Mouse (Mus musculus): ENCODE results near the gene Ppm1d. TPM values are rescaled to one million over a fixed set of nuclear protein-coding genes. Genes with fewer than 3 reads are reported as not detected.

The Ppm1d gene
- total RNA-seq, 2 experiments from 2014 or later = 14.0 to 27.5 TPM

Other genes starting within 250 kb of the Ppm1d start
- 24.9 and 27.3 TPM in 2 replicates for gene Usp32, start 171.1 kb upstream of the Ppm1d start, total RNA-seq (2015)
- gene Usp32, start 171.1 kb upstream of the Ppm1d start, total RNA-seq (2017) = 22.0 and 45.3 TPM in 2 replicates
- not detected in 2 replicates for gene 1700125H20Rik, start 140.8 kb upstream of the Ppm1d start, total RNA-seq (2015)
- gene 1700125H20Rik, start 140.8 kb upstream of the Ppm1d start, total RNA-seq (2017) = not detected in 2 replicates
- 31.3 and 32.5 TPM in 2 replicates for gene Appbp2, start 76.1 kb upstream of the Ppm1d start, total RNA-seq (2015)
- gene Appbp2, start 76.1 kb upstream of the Ppm1d start, total RNA-seq (2017) = 20.7 and 25.5 TPM in 2 replicates
- 14.5 and 17.5 TPM in 2 replicates for gene Bcas3, start 41.9 kb downstream of the Ppm1d start, total RNA-seq (2015)
- 10.7 and 12.8 TPM in 2 replicates for gene Bcas3, start 41.9 kb downstream of the Ppm1d start, total RNA-seq (2017)

Measured in megakaryocyte, adult 5-6 weeks (primary cell).